Mouse (Mus musculus): ENCODE results near the gene Neurl3. TPM values are rescaled to one million over a fixed set of nuclear protein-coding genes. Genes with fewer than 3 reads are reported as not detected.

Neurl3 gene
- total RNA-seq (2023) = 103 to 121 TPM (median 115 TPM) in 4 replicates

DNA sequence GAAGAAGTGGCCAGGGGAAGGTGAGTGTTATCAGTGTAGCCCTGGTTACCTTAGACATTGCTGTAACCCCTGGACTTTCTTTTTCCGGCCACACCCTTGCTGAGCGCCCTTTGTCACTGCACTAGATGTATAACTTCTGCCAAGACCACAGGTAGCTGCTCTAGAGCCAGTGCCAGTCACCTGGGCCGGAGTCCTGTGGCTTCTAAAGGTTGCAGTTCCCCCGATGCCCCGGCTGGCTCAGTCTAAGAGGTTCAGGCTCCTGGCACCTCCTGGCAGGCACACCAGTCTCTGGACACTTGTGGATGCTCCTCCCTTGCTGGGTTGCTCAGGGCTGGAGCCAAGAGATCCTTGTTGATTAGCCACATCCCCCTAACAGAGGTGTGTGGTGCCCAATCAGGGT lies at the start of gene Neurl3:
TSS of gene Neurl3 (minus strand) at position 225 of the 400 bp plus-strand sequence.

DNA sequence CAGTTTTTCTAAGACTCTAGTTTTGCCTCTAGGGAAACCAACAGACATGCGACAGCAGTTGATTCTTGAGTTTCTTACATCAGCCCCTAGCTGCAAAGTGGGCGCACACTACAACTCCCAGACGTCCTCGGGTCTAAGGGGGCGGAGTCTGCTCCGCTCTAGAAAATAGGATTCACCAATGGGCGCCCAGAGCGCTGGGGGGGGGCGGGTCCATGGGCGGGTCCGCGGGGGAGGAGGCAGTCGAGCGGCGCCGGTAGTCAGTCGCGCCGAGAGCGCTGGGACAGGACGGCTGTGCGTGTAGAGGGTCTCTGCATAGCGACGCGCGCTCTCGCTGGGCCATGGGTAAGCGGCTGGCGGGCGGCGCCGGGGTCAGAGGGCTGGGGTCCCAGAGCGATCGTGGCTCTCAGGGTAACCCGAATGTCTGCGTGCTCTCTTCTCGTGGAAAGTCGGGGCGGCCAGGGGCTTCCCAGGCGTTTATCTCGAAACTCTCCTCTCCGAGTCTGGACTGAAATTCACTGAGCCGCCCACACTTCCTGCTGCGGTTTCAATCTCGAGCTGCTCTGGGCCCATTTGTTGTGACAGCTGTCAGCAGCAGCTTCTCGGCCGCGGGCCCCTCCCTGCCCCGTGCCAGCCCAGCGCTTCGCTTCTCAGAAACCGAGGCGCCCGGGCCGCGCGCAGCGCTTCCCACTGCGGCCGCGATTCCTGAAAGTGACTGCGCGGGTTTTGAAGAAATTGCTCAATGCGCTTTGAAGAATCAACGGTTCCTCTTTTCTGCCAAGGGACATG lies 33.2 kb upstream of the Neurl3 start, which contains the start of gene Arid5a:
TSS of gene Arid5a (plus strand) at position 239 of the 786 bp plus-strand sequence.

DNA sequence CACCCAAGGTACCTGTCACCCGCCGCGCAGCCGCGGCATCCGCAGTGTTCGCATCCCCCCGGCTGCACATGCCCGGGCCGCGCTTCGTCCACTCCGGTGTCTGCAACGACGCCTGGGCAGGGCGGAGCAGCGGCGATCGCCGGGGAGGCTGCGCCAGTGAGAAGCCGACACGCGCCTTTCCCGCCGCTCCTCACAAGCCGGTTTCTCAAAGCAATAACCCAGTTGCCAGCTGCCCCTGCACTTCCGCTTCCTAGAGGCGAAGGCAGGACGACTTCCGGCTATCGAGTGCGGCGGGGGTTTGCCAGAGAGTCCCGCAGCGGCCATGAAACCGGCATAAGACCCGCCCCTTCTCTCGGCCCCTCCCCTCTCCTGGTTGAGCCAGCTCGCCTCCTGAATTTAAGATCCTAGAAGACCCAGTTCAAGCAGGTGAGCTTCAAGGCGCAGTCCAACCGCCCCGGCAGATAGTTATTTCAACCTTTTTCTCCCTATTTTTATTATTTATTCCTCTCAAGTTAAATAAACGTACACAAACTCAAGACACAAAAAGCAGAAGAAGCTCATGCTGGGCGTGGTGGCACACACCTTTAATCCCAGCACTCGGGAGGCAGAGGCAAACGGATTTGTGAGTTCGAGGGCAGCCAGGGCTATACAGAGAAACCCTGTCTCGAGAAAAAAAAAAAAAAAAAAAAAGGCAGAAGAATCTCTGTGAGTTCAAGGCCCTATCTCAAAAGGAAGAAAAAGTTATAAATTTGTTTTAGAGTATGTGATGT lies 30.2 kb downstream of the Neurl3 start, which contains the start of gene Uggt1:
TSS of gene Uggt1 (minus strand) at position 663 of the 770 bp plus-strand sequence.

Other genes starting within 250 kb of the Neurl3 start
- gene Hs6st1, start 206.3 kb downstream of the Neurl3 start, total RNA-seq (2023) = 43.2 to 51.5 TPM (median 45.7 TPM) in 4 replicates
- 90.2 to 103 TPM (median 97.8 TPM) in 4 replicates for gene Uggt1, start 30.0 kb downstream of the Neurl3 start, total RNA-seq (2023)
- 233 to 249 TPM (median 244 TPM) in 4 replicates for gene Arid5a, start 33.1 kb upstream of the Neurl3 start, total RNA-seq (2023)
- 68.6 to 79.9 TPM (median 77.0 TPM) in 4 replicates for gene Kansl3, start 94.5 kb upstream of the Neurl3 start, total RNA-seq (2023)
- gene Fer1l5, start 97.6 kb upstream of the Neurl3 start, total RNA-seq (2023) = not detected in 4 replicates
- gene Lman2l, start 170.6 kb upstream of the Neurl3 start, total RNA-seq (2023) = 24.6 to 28.0 TPM (median 27.5 TPM) in 4 replicates
- gene Cnnm4, start 196.9 kb upstream of the Neurl3 start, total RNA-seq (2023) = 22.1 to 25.6 TPM (median 23.2 TPM) in 4 replicates
- gene Cnnm3, start 237.2 kb upstream of the Neurl3 start, total RNA-seq (2023) = 24.6 to 31.6 TPM (median 27.0 TPM) in 4 replicates